Mouse (Mus musculus): ENCODE measurements around the gene Mink1. TPM values are rescaled to one million over a fixed set of nuclear protein-coding genes. Genes with fewer than 3 reads are reported as not detected.

Gene Mink1
- polyA plus RNA-seq, 1 experiment from 2014 or later: 15.9 TPM

- ATAC-seq (ENCODE audit: low FRiP score, low TSS enrichment): no peak
- Histone ChIP-seq H3K4me3 (ENCODE audit: low read length) (no peak overlapping the region), H3K27ac (ENCODE audit: low read length) (peak overlapping the region; percentile 57), H3K9me3 (ENCODE audit: low read length) (no peaks in the 10 kb centered on the region), H3K4me2 (replicated peaks; ENCODE audit: low read depth, low read length) (no peak overlapping the region), H3K9ac (replicated peaks; ENCODE audit: low read length) (no peak overlapping the region), H3K27me3 (ENCODE audit: insufficient read depth, low read length) (no peaks in the 10 kb centered on the region), H3K36me3 (ENCODE audit: insufficient read depth, low read length) (no peaks in the 10 kb centered on the region), H3K4me1 (ENCODE audit: insufficient read depth, low read length) (peaks cover 53% of the 10 kb centered on the region)
- WGBS: 57% methylated on average over 6 of the region's 6 CpGs
Observed at GRCm38 (mm10) chr11:70583022-70583714, 20.5 kb downstream of the Mink1 start.

- Histone ChIP-seq H3K4me2 (replicated peaks; ENCODE audit: low read depth, low read length) (no peak overlapping the region), H3K4me1 (ENCODE audit: insufficient read depth, low read length) (peaks cover 53% of the 10 kb centered on the region), H3K9ac (replicated peaks; ENCODE audit: low read length) (no peak overlapping the region), H3K27me3 (ENCODE audit: insufficient read depth, low read length) (no peaks in the 10 kb centered on the region), H3K4me3 (ENCODE audit: low read length) (no peak overlapping the region), H3K36me3 (ENCODE audit: insufficient read depth, low read length) (no peaks in the 10 kb centered on the region), H3K9me3 (ENCODE audit: low read length) (no peaks in the 10 kb centered on the region), H3K27ac (ENCODE audit: low read length) (peak overlapping the region; percentile 57)
- no peak for ATAC-seq (ENCODE audit: low FRiP score, low TSS enrichment)
- WGBS: 82% methylated on average over 7 of the region's 7 CpGs
Observed at GRCm38 (mm10) chr11:70583775-70584174, 21.1 kb downstream of the Mink1 start.

GRCm38 (mm10) chr11:70585457-70585856 lies 22.8 kb downstream of the Mink1 start:
- no peak overlapping the region for H3K4me3 ChIP-seq (ENCODE audit: low read length)
- H3K4me1 ChIP-seq (ENCODE audit: insufficient read depth, low read length): peaks cover 46% of the 10 kb centered on the region
- H3K4me2 ChIP-seq (replicated peaks; ENCODE audit: low read depth, low read length): no peak overlapping the region
- H3K27me3 ChIP-seq (ENCODE audit: insufficient read depth, low read length): no peaks in the 10 kb centered on the region
- peak overlapping the region; percentile 74 for H3K27ac ChIP-seq (ENCODE audit: low read length)
- H3K36me3 ChIP-seq (ENCODE audit: insufficient read depth, low read length): no peaks in the 10 kb centered on the region
- peak; percentile 94 for ATAC-seq (ENCODE audit: low FRiP score, low TSS enrichment)
- no peaks in the 10 kb centered on the region for H3K9me3 ChIP-seq (ENCODE audit: low read length)
- peak overlapping the region; percentile 33; the same call in 1 of the 2 replicates for H3K9ac ChIP-seq (replicated peaks; ENCODE audit: low read length)
- 16% methylated on average over 7 of the region's 7 CpGs for WGBS

- peaks cover 46% of the 10 kb centered on the region for H3K4me1 ChIP-seq (ENCODE audit: insufficient read depth, low read length)
- no peaks in the 10 kb centered on the region for H3K36me3 ChIP-seq (ENCODE audit: insufficient read depth, low read length)
- no peak overlapping the region; the same call in 1 of the 2 replicates for H3K9ac ChIP-seq (replicated peaks; ENCODE audit: low read length)
- no peaks in the 10 kb centered on the region for H3K27me3 ChIP-seq (ENCODE audit: insufficient read depth, low read length)
- no peak for ATAC-seq (ENCODE audit: low FRiP score, low TSS enrichment)
- H3K9me3 ChIP-seq (ENCODE audit: low read length): no peaks in the 10 kb centered on the region
- 87% methylated on average over 3 of the region's 3 CpGs for WGBS
- H3K27ac ChIP-seq (ENCODE audit: low read length): no peak overlapping the region
- no peak overlapping the region for H3K4me2 ChIP-seq (replicated peaks; ENCODE audit: low read depth, low read length)
- H3K4me3 ChIP-seq (ENCODE audit: low read length): no peak overlapping the region
Observed at GRCm38 (mm10) chr11:70586261-70586660, 23.6 kb downstream of the Mink1 start.

GRCm38 (mm10) chr11:70586954-70587353 lies 24.3 kb downstream of the Mink1 start:
- ATAC-seq (ENCODE audit: low FRiP score, low TSS enrichment): no peak
- WGBS: 69% methylated on average over 5 of the region's 5 CpGs

GRCm38 (mm10) chr11:70591733-70592132 lies 29.1 kb downstream of the Mink1 start:
- H3K36me3 ChIP-seq (ENCODE audit: insufficient read depth, low read length): no peaks in the 10 kb centered on the region
- no peak overlapping the region for H3K9ac ChIP-seq (replicated peaks; ENCODE audit: low read length)
- H3K27me3 ChIP-seq (ENCODE audit: insufficient read depth, low read length): no peaks in the 10 kb centered on the region
- H3K4me1 ChIP-seq (ENCODE audit: insufficient read depth, low read length): peaks cover 20% of the 10 kb centered on the region
- WGBS: 76% methylated on average over 1 of the region's 1 CpGs
- H3K4me3 ChIP-seq (ENCODE audit: low read length): no peak overlapping the region
- ATAC-seq (ENCODE audit: low FRiP score, low TSS enrichment): no peak
- no peak overlapping the region for H3K27ac ChIP-seq (ENCODE audit: low read length)
- no peak overlapping the region for H3K4me2 ChIP-seq (replicated peaks; ENCODE audit: low read depth, low read length)
- H3K9me3 ChIP-seq (ENCODE audit: low read length): no peaks in the 10 kb centered on the region

More at GRCm38 (mm10) chr11:70586954-70587353, 24.3 kb downstream of the Mink1 start:
- Histone ChIP-seq H3K9ac (replicated peaks; ENCODE audit: low read length) (no peak overlapping the region), H3K36me3 (ENCODE audit: insufficient read depth, low read length) (no peaks in the 10 kb centered on the region), H3K27me3 (ENCODE audit: insufficient read depth, low read length) (no peaks in the 10 kb centered on the region), H3K27ac (ENCODE audit: low read length) (no peak overlapping the region), H3K9me3 (ENCODE audit: low read length) (no peaks in the 10 kb centered on the region), H3K4me3 (ENCODE audit: low read length) (no peak overlapping the region), H3K4me1 (ENCODE audit: insufficient read depth, low read length) (peaks cover 50% of the 10 kb centered on the region), H3K4me2 (replicated peaks; ENCODE audit: low read depth, low read length) (no peak overlapping the region)

GRCm38 (mm10) chr11:70594253-70594989 lies 31.7 kb downstream of the Mink1 start:
- Histone ChIP-seq H3K9me3 (ENCODE audit: low read length) (no peaks in the 10 kb centered on the region), H3K4me2 (replicated peaks; ENCODE audit: low read depth, low read length) (no peak overlapping the region; the same call in 1 of the 2 replicates), H3K27ac (ENCODE audit: low read length) (peak overlapping the region; percentile 48; the same call in 1 of the 2 replicates), H3K9ac (replicated peaks; ENCODE audit: low read length) (peak overlapping the region; percentile 25; the same call in 1 of the 2 replicates), H3K4me1 (ENCODE audit: insufficient read depth, low read length) (peaks cover 20% of the 10 kb centered on the region), H3K36me3 (ENCODE audit: insufficient read depth, low read length) (peaks cover 16% of the 10 kb centered on the region), H3K27me3 (ENCODE audit: insufficient read depth, low read length) (no peaks in the 10 kb centered on the region), H3K4me3 (ENCODE audit: low read length) (no peak overlapping the region)
- ATAC-seq (ENCODE audit: low FRiP score, low TSS enrichment): no peak
- WGBS: 68% methylated on average over 15 of the region's 15 CpGs

GRCm38 (mm10) chr11:70595638-70596037 lies 33.0 kb downstream of the Mink1 start:
- Histone ChIP-seq H3K4me1 (ENCODE audit: insufficient read depth, low read length) (peaks cover 20% of the 10 kb centered on the region), H3K9me3 (ENCODE audit: low read length) (no peaks in the 10 kb centered on the region), H3K9ac (replicated peaks; ENCODE audit: low read length) (no peak overlapping the region), H3K4me2 (replicated peaks; ENCODE audit: low read depth, low read length) (no peak overlapping the region), H3K27me3 (ENCODE audit: insufficient read depth, low read length) (no peaks in the 10 kb centered on the region), H3K4me3 (ENCODE audit: low read length) (no peak overlapping the region), H3K27ac (ENCODE audit: low read length) (no peak overlapping the region), H3K36me3 (ENCODE audit: insufficient read depth, low read length) (peaks cover 16% of the 10 kb centered on the region)
- 68% methylated on average over 2 of the region's 2 CpGs for WGBS
- no peak for ATAC-seq (ENCODE audit: low FRiP score, low TSS enrichment)

- ATAC-seq (ENCODE audit: low FRiP score, low TSS enrichment): no peak
- Histone ChIP-seq H3K4me1 (ENCODE audit: insufficient read depth, low read length) (peaks cover 20% of the 10 kb centered on the region), H3K4me3 (ENCODE audit: low read length) (no peak overlapping the region), H3K9ac (replicated peaks; ENCODE audit: low read length) (no peak overlapping the region), H3K9me3 (ENCODE audit: low read length) (no peaks in the 10 kb centered on the region), H3K4me2 (replicated peaks; ENCODE audit: low read depth, low read length) (no peak overlapping the region), H3K36me3 (ENCODE audit: insufficient read depth, low read length) (peaks cover 16% of the 10 kb centered on the region), H3K27ac (ENCODE audit: low read length) (no peak overlapping the region; the same call in 1 of the 2 replicates), H3K27me3 (ENCODE audit: insufficient read depth, low read length) (no peaks in the 10 kb centered on the region)
- 75% methylated on average over 4 of the region's 4 CpGs for WGBS
Observed at GRCm38 (mm10) chr11:70596094-70596493, 33.4 kb downstream of the Mink1 start.

- no peak overlapping the region for H3K4me2 ChIP-seq (replicated peaks; ENCODE audit: low read depth, low read length)
- 87% methylated on average over 6 of the region's 6 CpGs for WGBS
- no peak overlapping the region for H3K4me3 ChIP-seq (ENCODE audit: low read length)
- H3K9ac ChIP-seq (replicated peaks; ENCODE audit: low read length): no peak overlapping the region
- H3K27ac ChIP-seq (ENCODE audit: low read length): no peak overlapping the region
- ATAC-seq (ENCODE audit: low FRiP score, low TSS enrichment): no peak
- H3K4me1 ChIP-seq (ENCODE audit: insufficient read depth, low read length): peaks cover 12% of the 10 kb centered on the region
- H3K36me3 ChIP-seq (ENCODE audit: insufficient read depth, low read length): peaks cover 25% of the 10 kb centered on the region
- H3K9me3 ChIP-seq (ENCODE audit: low read length): no peaks in the 10 kb centered on the region
- no peaks in the 10 kb centered on the region for H3K27me3 ChIP-seq (ENCODE audit: insufficient read depth, low read length)
Observed at GRCm38 (mm10) chr11:70597301-70597700, 34.6 kb downstream of the Mink1 start.
